Mouse (Mus musculus): Measurements from ENCODE around the gene Rimbp3.
"Not testable (repeated sequence)": the region's sequence is repeated elsewhere in the genome, so short reads cannot be mapped to it uniquely, and the experiment has no call there.

Gene Rimbp3

DNA sequence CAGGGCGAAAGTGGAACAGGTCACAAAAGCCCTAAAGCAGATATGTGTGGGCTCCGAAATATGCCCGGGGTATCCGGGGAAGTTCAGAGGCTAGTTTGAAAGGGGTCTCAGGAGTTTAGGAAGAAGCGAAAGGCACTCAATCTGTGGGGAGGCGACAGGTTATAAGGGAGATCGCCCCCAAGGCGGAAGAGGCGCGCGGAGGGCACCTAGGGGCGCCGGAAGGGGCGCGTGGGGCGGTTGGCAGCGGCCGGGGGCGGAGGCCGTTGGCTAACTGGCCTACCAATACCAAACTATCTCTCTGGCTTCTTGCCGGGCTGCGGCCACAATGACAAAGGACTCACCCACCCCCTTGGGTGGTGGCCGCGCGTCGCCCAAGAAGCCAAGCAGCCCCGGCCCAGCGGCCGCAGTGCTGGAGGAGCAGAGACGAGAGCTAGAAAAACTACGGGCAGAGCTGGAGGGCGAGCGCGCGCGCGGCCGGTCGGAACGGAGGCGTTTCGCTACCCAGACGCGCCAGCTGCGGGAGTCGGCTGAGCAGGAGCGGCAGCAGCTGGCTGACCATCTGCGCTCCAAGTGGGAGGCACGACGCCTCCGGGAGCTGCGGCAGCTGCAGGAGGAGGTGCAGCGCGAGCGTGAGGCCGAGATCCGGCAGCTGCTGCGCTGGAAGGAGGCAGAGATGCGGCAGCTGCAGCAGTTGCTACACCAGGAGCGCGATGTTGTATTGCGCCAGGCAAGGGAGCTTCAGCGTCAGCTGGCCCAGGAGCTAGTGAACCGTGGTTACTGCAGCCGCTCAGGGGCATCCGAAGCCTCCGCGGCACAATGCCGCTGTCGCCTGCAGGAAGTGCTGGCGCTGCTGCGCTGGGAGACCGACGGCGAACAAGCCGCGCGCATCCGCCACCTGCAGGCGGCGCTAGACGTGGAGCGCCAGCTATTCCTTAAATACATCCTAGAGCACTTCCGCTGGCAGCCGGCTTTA lies at the start of gene Rimbp3:
Gene Rimbp3 (plus strand): TSS at position 215 of the 973 bp plus-strand sequence.
- peak; percentile 78 for DNase-seq (ENCODE audit: low spot score)

DNA sequence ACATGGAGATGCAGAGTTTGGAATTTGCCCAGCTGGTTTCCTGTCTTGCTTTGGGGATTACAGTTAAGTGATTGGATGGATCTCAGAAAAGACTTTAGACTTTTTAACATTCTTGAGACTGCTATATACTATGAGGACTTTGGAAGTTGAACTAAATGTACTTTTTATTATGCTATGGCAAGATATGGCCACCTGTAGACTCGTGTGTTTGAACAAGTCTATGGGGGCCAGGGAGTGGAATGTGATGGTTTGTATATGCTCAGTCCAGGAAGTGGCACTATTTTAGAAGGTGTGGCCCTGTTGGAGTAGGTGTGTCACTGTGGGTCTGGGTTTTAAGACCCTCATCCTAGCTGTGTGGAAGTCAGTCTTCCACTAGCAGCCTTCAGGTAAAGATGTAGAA lies 42.9 kb upstream of the Rimbp3 start:
- DNase-seq (ENCODE audit: low spot score): not testable (repeated sequence)

DNA sequence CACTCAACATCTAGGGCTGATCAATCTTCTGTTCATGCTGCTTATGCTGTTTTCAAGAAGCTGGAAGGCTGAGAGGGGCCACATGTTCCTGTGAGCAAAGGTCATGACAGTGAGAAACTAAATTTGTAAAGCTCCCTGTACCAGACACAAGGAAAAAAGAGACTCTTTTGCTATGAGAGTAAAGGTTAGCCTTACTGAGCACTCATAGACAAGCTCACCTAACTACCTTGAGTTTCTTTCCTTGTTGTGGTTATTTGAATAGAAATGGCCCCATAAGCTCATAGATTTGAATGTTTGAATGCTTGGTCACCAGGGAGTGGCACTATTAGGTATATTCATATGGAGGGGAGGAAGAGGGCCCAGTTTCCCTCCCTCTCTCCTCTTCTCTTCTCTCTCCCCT lies 41.2 kb upstream of the Rimbp3 start:
- DNase-seq (ENCODE audit: low spot score): no peak

DNA sequence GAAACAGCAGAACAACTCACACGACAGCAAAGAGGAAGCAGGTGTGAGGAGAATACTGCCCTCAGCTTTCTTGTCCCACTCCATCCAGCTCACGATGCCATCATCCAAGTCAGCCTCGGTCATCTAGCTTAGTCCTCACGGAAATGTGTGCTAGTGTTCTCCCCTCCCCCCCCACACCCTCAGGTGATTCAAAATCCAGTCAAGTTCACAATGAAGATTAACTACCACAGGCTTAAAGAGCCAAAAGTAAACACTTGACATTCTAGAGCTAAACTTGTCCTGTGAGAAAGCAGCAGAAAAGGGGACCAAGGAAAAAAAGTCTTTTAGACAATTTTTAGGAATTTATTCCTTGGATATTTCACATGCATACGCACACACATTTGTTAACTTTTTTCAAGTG lies 40.4 kb upstream of the Rimbp3 start:
- DNase-seq (ENCODE audit: low spot score): no peak

DNA sequence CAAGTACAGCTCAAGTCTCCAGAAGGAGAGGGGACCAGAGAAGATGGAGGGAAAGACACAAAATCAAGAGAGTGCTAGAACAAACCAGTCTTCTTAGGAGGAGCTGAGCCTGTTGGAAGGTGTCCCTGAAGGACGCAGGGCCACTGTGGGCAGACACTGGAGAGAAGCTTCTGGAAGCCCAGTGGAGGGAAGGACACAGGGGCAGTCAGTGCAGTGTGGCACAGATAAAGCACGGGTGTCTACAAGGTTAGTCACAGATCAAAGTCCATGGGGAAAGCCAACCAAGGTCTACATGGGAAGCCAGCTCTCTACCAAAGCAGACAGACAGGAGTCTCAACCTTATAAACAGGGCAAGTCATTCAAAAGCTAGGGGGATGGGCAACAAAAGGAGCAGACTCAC lies 32.6 kb upstream of the Rimbp3 start:
- no peak for DNase-seq (ENCODE audit: low spot score)

DNA sequence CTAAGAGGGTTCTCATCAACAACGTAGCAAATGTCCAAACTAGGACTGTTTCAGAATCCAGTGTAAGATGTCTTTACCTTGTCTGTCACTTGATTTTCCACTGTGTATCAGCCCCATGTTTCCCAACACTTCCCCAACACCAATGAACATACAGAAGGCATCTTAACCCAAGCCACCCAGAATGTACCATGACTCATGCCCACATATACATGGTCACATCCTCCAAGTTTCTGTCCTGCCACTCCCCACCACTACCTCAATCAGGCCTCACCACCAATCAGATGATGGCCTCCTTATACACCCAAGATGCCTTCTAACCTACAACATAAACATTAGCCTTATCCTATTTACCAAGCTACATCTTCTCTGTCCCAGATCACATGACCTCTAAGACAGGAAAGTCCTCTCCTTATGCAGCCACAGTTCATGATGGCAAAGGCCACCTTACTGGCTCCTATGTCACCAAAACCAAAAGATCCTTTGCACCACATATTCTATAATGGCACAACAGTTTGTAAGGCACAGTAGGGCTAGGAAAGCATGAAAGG lies 30.7 kb upstream of the Rimbp3 start:
- DNase-seq (ENCODE audit: low spot score): no peak

DNA sequence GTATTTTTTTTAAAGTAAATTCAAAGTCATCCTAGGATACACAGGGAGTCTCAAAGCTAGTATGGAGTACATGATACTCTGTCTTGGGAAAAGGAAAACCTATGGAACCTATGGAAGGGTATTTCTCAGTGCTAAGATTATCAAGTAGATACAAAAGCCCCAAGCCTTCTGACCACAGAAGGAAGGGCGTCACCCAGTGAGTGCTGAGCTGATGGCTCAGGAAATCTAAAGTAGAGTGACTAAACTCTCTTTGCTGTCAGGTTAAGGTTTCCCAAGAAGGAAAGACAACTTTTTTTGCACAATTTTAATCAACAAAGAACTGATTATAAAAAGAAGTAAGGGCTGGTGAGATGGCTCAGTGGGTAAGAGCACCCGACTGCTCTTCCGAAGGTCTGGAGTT lies 28.7 kb upstream of the Rimbp3 start:
- DNase-seq (ENCODE audit: low spot score): no peak

DNA sequence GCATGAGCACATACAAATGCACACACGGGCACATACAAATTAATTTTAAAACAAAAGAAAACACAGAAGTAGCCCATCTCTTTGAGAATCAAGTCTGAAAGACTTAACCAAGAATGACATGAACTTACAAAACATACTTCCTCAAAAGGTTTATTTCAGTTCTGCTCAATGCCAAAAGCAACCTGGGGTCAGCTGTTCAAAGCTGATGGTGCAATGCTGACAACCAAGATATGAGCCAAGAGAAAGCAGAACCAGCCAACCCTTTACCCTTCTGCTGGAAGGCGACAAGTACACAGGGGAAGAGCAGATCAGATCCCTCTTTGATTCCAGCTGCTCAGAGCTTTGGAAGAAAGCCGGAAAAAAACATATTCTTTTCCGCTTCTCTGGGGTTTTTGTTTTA lies 27.0 kb upstream of the Rimbp3 start:
- DNase-seq (ENCODE audit: low spot score): no peak

DNA sequence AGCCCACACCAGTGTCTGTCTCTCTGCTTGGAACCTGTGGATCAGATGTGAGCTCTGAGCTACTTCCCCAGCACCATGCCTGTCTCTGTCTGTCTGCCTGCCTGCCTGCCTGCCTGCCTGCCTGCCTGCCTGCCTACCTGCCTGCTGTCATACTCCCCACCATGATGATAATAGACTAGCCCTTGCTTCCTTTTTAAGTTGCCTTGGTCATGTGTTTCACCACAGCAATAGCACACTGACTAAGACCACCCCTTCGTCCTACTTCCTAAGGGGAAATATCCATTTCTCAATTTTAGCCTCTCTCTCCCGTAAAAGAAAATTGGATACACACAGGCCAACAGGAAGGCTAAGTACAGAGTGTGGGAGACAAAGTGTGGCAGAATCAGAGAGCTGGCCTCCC lies 26.3 kb upstream of the Rimbp3 start:
- DNase-seq (ENCODE audit: low spot score): no peak

DNA sequence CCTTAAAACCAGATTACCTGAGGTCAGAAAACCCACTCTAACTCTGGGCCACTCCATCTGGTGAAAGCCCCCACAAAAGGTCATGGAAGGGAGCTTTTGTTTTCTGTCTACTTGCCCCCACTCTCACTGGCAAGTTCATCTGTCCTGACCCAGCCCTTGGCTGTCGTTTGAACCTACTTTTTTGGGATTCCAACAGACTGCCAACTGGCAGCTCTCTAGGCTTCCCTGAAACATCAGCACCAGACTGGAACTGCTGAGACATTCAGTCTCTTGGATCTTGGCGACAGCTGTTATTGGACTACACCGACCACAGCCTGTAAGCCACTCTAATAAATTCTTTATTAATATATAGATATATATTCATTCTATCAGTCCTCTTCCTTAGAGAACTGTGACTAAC lies 25.4 kb upstream of the Rimbp3 start:
- no peak for DNase-seq (ENCODE audit: low spot score)

DNA sequence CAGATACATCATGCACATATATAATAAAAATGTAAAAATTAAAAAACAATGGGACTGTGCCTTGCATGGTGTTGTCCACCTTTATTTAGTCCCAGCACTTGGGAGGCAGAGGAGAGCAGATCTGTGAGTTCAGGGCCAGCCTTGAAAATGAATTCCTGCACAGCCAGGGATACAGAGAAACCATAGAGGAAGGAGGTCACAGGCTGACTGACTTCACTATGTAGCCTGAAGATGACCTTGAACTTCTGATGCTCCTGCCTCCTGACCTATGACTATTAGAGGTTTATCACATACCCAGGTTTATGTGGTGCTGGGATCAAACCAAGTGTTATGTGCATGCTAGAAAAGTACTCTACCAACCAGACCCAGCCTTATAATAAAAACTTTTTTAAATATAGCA lies 22.9 kb upstream of the Rimbp3 start:
- DNase-seq (ENCODE audit: low spot score): no peak

DNA sequence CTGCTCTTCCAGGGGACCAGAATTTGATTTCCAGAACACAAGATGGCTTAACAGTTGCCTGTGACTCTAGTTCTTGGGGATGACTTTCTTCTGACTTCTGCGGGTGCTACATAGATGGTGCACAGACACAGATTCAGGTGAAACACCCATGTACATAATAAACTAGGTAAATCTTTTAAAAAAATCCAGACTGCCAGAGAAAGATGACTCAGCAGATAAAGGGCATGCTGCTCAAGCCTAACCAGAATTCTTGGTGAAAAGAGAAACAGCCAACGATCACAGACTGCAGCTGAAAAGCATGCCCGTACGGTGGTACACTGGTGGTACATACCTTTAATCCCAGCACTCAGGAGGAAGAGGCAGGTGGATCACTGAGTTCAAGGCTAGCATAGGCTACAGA lies 14.6 kb upstream of the Rimbp3 start:
- DNase-seq (ENCODE audit: low spot score): no peak

DNA sequence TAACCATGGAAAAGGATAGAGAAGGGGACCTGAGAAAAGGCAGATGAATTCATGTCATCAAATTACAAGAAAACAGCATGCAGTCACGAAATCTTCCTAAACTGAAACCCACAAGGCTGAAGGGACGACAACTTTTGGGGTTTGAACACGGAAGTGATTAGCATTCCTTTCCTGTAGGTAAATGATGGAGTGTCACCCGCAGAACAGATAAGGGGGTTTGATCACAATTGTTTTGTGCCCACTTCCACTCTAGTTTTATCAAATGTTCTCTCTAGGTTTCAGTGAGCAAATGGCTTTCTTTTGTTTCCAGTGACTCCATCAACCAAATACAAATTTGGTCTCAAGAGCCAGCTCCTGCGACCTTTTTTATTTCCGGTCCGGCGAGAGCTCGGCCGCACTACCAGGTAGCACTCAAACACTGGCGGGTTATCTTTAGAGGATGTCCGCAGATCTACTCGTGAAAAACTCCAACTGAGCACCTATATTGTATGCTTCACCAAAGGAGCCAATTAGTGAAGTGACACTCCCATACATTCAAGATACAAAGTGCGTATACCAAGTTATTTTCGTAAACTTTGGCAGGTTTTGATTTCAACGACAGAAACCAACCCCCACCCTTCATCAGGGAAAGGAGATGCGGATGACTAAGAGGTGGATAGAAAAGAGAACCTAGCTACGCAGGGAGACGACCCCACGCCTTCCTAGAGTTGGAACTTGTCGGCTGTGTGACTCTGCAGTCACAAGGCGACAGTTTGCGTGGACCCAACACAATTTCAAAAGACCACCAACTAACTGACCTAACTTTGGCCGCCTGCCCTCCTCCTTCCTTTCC lies 8.1 kb upstream of the Rimbp3 start:
- DNase-seq (ENCODE audit: low spot score): peak; percentile 36

DNA sequence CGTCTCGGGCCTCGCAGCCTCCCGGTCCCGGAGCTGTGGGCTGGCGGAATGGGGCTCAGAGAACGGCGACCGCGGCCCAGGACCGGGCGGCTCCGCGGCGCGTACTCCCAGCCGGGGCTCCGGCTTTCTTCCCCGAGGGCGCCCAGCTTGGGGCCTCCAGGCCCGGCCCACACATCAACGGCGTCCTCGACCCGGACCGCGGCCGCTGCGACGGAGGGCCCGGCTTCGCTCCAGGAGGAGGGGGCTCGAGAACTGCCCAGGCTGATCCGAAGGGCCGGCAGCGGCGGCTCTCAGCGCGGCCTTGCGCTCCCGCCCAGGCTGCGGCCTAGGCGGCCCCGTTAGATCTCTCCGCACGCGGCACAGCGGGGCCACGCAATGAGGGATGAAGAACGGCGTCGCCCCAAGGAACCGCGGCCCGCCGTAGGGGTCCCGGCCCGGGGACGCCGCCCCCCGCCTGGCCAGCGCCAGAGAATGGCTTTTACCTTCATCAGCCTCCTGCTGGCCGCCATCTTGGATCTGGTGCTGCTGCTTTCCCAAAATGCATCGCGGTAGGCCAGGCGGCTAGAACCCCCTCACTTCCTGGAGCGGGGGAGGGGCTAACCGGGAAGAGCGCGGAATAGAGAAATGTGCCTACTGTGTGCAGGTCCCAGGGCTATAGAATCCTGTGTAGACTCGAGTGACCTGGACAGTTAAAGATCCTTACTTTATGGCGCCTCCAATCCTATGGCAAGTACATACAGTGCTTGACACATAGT lies 7.3 kb upstream of the Rimbp3 start:
- DNase-seq (ENCODE audit: low spot score): peak; percentile 80

DNA sequence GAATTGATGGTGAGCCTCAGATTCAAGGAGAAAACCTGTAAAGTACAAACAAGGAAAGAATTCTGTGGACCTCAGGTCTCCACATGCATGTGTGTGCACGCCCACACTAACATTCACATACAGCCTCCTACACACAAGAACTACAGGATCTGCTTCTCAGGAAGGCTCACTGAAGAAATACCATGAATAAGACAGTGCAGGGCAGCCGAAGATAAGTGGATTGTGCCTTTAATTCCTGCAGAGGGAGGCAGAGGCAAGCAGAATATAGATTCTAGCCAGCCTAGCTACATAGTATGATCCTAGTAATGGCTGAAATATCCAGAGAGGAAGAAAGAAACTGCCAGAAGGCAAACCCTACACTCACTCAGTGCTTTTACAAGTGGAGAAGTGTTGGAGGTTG lies 6.4 kb upstream of the Rimbp3 start:
- peak; percentile 33 for DNase-seq (ENCODE audit: low spot score)

DNA sequence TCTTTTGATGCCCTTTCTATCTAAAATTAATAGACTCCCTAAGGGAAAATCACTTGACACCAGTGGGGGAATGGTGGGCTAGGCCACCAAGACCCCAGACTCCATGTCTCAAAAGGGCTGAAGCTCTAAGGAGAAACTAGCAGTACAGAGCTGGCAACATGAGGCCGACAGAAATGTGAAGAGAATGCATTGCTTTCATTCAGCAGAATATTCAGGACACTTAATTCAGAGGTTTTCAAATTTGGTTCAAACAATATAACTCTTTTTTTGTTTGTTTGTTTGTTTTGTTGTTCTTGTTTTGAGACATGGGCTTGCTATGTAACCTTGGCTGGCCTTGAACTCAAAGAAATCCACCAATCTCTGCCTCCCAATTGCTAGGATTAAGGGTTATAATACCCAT lies 5.9 kb upstream of the Rimbp3 start, which contains the start of gene Ube2l3:
Gene Ube2l3 (minus strand): TSS at position 101 of the 400 bp plus-strand sequence.
- DNase-seq (ENCODE audit: low spot score): no peak

DNA sequence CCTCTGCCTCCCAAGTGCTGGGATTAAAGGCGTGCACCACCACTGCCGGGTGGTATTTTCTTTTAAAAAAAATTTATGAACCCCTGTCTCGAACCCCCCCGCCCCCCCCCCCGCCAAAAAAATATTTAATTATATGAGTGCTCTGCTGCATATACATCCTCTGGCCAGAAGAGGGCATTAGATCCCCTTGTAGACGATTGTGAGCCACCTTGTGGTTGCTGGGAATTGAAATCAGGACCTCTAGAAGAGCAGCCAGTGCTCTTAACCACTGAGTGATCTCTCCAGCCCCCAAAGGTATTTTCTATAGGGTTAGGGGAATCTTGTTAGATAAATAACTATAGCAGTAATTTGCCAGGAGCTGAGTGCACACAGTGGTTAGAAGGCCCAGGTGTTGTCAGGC lies 3.4 kb upstream of the Rimbp3 start:
- DNase-seq (ENCODE audit: low spot score): peak; percentile 57

DNA sequence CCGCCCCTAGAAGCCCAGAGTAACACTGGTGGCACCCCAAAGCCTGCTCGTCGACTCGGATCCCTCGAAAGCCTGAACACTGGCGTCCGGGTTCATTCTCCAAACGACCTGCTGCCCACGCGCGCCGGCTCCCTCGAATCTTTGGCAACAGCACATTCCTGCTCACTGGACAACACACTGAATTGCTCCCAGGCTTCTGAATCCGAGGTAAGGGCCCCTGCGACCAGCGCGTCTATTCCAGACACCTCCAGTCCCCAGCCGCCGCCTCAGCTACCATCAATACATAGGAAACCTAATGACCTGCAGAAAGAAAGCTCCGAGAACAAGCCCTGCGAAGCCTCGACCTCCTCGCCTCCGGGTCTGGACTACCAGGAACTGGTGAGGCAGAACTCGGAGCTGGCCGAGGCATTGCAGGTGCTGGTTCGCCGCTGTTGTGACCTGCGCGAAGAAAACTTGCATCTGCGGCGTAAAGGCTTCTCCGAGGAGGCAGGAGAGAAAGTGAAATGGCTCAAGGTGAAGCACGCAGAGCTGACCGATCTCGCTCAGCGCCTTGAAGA lies 1.1 kb downstream of the Rimbp3 start:
- DNase-seq (ENCODE audit: low spot score): no peak

DNA sequence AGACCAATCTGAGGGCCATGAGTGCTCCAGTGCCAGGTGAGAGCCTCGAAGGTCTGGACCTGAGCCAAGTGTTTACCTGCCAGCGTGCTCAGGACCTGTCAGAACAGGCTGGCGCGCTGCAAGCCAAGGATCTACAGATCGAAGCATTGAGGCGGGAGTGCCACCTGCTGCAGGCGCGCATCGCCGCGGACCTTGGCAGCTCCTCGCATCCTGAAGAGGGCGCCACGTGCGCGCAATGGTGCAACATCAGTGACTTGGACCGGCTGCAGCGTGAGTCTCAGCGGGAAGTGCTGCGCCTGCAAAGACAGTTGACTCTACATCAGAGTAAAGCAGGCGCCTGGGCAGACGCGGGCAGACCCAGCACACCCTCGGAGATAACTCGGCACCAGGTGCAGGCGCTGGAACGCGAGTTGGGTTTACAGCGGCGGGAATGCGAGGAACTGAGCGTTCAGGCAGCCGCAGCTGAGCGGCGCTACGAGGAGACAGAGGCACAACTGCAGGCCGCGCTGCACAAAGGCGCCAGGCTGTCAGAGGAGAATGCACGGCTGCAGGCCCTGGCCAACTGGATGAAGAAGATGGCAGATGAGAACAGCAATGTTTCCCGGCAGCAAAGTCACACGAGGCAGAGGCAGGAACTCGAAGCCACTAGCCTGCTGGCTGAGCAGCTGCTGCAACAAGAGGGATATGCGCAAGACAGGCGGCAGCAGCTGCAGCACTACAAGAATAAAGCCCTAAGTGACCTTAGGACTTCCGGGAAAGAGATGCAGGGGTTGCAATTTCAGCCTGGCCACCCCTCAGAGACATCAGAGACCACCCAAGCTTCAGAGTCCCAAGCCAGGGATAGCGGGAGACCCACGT lies 1.8 kb downstream of the Rimbp3 start:
- peak; percentile 85 for DNase-seq (ENCODE audit: low spot score)

DNA sequence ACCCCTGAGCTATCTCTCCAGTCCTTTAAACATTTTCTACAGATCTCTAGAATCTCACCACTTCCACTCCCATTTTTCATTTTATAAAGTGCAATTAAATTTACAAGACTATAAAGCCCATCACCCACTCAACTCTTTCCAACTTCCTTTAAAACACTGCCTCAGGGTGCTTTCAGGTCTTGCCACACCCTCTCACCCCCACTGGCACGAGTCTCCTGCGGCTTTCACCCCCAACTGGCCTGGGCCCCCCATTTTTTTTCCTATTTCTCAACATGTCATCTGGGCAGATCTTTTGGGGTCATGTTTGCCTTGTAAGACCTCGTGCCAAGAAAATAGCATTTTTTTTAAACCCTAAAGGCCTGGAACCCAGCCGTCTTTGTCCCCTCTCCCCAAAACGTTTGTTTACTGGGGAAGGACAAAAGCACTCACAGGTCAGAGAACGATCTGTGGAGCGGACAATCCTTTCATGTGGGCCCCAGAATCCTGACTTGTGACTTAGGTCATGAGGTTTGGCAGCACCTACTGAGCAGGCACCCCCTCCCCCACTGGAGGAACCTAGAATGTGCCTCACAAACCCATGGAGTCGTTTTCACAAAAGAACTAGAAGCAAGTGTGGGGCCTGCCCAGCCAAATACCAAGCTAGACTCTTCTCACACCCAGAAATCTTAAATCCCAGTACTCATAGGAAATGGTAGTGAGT lies 8.7 kb downstream of the Rimbp3 start:
- no peak for DNase-seq (ENCODE audit: low spot score)

All from c-Kit-positive CD71-positive TER-119-positive erythroid progenitor cells, embryonic 14.5 days (primary cell).